Mouse (Mus musculus) C2C12 (cell line): ENCODE data around the gene Pak3. TPM values are rescaled to one million over a fixed set of nuclear protein-coding genes. Genes with fewer than 3 reads are reported as not detected.

Experiments
- H3K27me3 ChIP-seq: one replicate; pipeline ENCODE4 v1.6.1; 2011; ENCODE audit not compliant: control insufficient read depth, insufficient read depth, insufficient read length
- H3K36me3 ChIP-seq: one replicate; pipeline ENCODE4 v1.6.1; 2011; ENCODE audit not compliant: control insufficient read depth, insufficient read depth
- H3K4me3 ChIP-seq: one replicate; pipeline ENCODE4 v1.5.1; 2011; ENCODE audit warnings: mild to moderate bottlenecking, control low read depth; ENCODE audit not compliant: poor library complexity, insufficient read depth, severe bottlenecking
- H3K79me2 ChIP-seq: one replicate; pipeline ENCODE4 v1.6.1; 2011; ENCODE audit not compliant: control insufficient read depth, insufficient read depth
- H3K79me3 ChIP-seq: one replicate; pipeline ENCODE4 v1.6.1; 2011; ENCODE audit warnings: low read depth, control low read depth
- H3ac ChIP-seq: one replicate; pipeline ENCODE3; 2011; ENCODE audit warnings: low read depth; ENCODE audit not compliant: control insufficient read depth, insufficient read length
- CEBPB ChIP-seq: IDR thresholded peaks from one replicate; pipeline ENCODE4 v1.6.1; 2011; ENCODE audit warnings: low read depth, mild to moderate bottlenecking, control low read depth, moderate library complexity
- CTCF ChIP-seq: IDR thresholded peaks from one replicate; pipeline ENCODE4 v1.5.1; 2011; ENCODE audit not compliant: control insufficient read depth, insufficient read depth, insufficient read length
- FOSL1 ChIP-seq: IDR thresholded peaks from one replicate; pipeline ENCODE4 v1.8.0; 2011; ENCODE audit warnings: mild to moderate bottlenecking, low read length; ENCODE audit not compliant: poor library complexity, insufficient read depth, severe bottlenecking
- MAX ChIP-seq: IDR thresholded peaks from one replicate; pipeline ENCODE4 v1.6.1; 2011; ENCODE audit warnings: mild to moderate bottlenecking, control low read depth
- MYOD1 ChIP-seq: IDR thresholded peaks from one replicate; pipeline ENCODE4 v1.6.1; 2011; ENCODE audit warnings: low read depth; ENCODE audit not compliant: control insufficient read depth, insufficient read length
- MYOG ChIP-seq: IDR thresholded peaks from one replicate; pipeline ENCODE4 v1.6.1; 2011; ENCODE audit not compliant: control insufficient read depth, insufficient read length; ENCODE audit errors: extremely low read depth
- USF1 ChIP-seq: IDR thresholded peaks from one replicate; pipeline ENCODE4 v1.6.1; 2011; ENCODE audit warnings: low read depth, mild to moderate bottlenecking, control low read depth, moderate library complexity
- polyA plus RNA-seq: library from polyadenylated mRNA; unstranded; fragments of >200 nt; fragmentation: generic; extraction: Trizol; gene quantifications from one replicate; pipeline ENCODE4 v1.2.1, GENCODE M21; 2012; ENCODE audit warnings: missing spikeins

Gene Pak3
- polyA plus RNA-seq, 1 experiment: 1.0 TPM

- no peak for TF ChIP-seq USF1
- TF ChIP-seq CTCF: peak; percentile 4
- no peaks in the 10 kb centered on the region for H3K79me2 ChIP-seq
- H3K4me3 ChIP-seq: no peak overlapping the region
- no peak overlapping the region for H3ac ChIP-seq
- no peaks in the 10 kb centered on the region for H3K79me3 ChIP-seq
- H3K27me3 ChIP-seq: no peaks in the 10 kb centered on the region
- no peaks in the 10 kb centered on the region for H3K36me3 ChIP-seq
Observed at GRCm38 (mm10) chrX:143668242-143668641, 149.9 kb downstream of the Pak3 start.

- H3ac ChIP-seq: no peak overlapping the region
- H3K27me3 ChIP-seq: no peaks in the 10 kb centered on the region
- TF ChIP-seq MAX: no peak
- TF ChIP-seq FOSL1: no peak
- no peak for TF ChIP-seq CTCF
- TF ChIP-seq MYOD1: no peak
- TF ChIP-seq MYOG: no peak
- no peak for TF ChIP-seq USF1
- TF ChIP-seq CEBPB: no peak
- H3K4me3 ChIP-seq: no peak overlapping the region
- no peaks in the 10 kb centered on the region for H3K36me3 ChIP-seq
- no peaks in the 10 kb centered on the region for H3K79me2 ChIP-seq
- no peaks in the 10 kb centered on the region for H3K79me3 ChIP-seq
Observed at GRCm38 (mm10) chrX:143678566-143678965, 160.2 kb downstream of the Pak3 start.

GRCm38 (mm10) chrX:143722250-143722649 is 203.9 kb downstream of the Pak3 start:
- no peak overlapping the region for H3ac ChIP-seq
- H3K4me3 ChIP-seq: no peak overlapping the region
- H3K27me3 ChIP-seq: no peaks in the 10 kb centered on the region
- H3K79me3 ChIP-seq: no peaks in the 10 kb centered on the region
- no peaks in the 10 kb centered on the region for H3K79me2 ChIP-seq
- TF ChIP-seq CTCF (no peak), MAX (no peak), CEBPB (peak; percentile 67)
- no peaks in the 10 kb centered on the region for H3K36me3 ChIP-seq

GRCm38 (mm10) chrX:143725411-143725810 is 207.0 kb downstream of the Pak3 start:
- H3K27me3 ChIP-seq: no peaks in the 10 kb centered on the region
- H3K36me3 ChIP-seq: no peaks in the 10 kb centered on the region
- H3K79me3 ChIP-seq: no peaks in the 10 kb centered on the region
- H3K4me3 ChIP-seq: no peak overlapping the region
- no peak for TF ChIP-seq MYOD1
- TF ChIP-seq CEBPB: no peak
- no peak for TF ChIP-seq CTCF
- TF ChIP-seq MAX: no peak
- no peak for TF ChIP-seq MYOG
- no peak for TF ChIP-seq FOSL1
- no peak for TF ChIP-seq USF1
- no peak overlapping the region for H3ac ChIP-seq
- H3K79me2 ChIP-seq: no peaks in the 10 kb centered on the region

GRCm38 (mm10) chrX:143736035-143736434 is 217.6 kb downstream of the Pak3 start:
- Histone ChIP-seq H3K36me3 (no peaks in the 10 kb centered on the region), H3K79me3 (no peaks in the 10 kb centered on the region), H3ac (no peak overlapping the region), H3K79me2 (no peaks in the 10 kb centered on the region), H3K27me3 (no peaks in the 10 kb centered on the region), H3K4me3 (no peak overlapping the region)
- TF ChIP-seq MYOD1 (no peak), MYOG (no peak), MAX (no peak), USF1 (no peak), CEBPB (no peak), FOSL1 (no peak), CTCF (no peak)

GRCm38 (mm10) chrX:143739171-143739570 is 220.8 kb downstream of the Pak3 start:
- H3K36me3 ChIP-seq: no peaks in the 10 kb centered on the region
- no peaks in the 10 kb centered on the region for H3K27me3 ChIP-seq
- H3ac ChIP-seq: no peak overlapping the region
- no peaks in the 10 kb centered on the region for H3K79me3 ChIP-seq
- TF ChIP-seq MYOD1: no peak
- TF ChIP-seq MAX: no peak
- no peak for TF ChIP-seq MYOG
- TF ChIP-seq FOSL1: no peak
- no peak for TF ChIP-seq CTCF
- no peak for TF ChIP-seq USF1
- TF ChIP-seq CEBPB: no peak
- H3K4me3 ChIP-seq: no peak overlapping the region
- H3K79me2 ChIP-seq: no peaks in the 10 kb centered on the region
